Mouse (Mus musculus) gastrocnemius, postnatal 10 days (tissue): ENCODE results near the gene Max. TPM values are rescaled to one million over a fixed set of nuclear protein-coding genes. Genes with fewer than 3 reads are reported as not detected.

ENCODE experiments used
- DNase-seq: peaks from one replicate; pipeline ENCODE4 v3.0.0; 2021; ENCODE audit warnings: mixed read lengths
- total RNA-seq, 2 experiments: library from RNA; stranded (reverse); gene quantifications; 2 replicates each; pipeline ENCODE4 v1.2.3; 2021

Gene Max
- total RNA-seq, 2 experiments from 2014 or later = 41.8 to 43.1 TPM

DNA sequence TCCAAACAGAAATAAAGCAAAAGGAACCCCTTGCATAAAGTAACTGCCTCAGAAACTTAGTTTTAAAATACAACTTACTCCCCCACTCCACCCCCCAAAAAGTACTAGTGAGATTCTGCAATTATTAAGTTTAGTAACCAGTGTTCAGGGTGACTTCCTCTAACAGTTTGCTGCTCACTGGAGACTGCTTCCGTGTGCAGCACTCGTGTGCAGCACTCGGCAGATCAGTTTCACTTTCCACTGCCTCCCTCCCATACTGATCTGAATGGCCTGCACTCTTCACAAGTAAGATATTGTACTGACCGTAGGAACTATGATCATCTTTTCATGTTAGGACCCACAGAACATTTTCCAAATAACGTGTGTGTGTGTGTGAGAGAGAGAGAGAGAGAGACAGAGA, 4.3 kb downstream of the Max start:
- DNase-seq = no peak

DNA sequence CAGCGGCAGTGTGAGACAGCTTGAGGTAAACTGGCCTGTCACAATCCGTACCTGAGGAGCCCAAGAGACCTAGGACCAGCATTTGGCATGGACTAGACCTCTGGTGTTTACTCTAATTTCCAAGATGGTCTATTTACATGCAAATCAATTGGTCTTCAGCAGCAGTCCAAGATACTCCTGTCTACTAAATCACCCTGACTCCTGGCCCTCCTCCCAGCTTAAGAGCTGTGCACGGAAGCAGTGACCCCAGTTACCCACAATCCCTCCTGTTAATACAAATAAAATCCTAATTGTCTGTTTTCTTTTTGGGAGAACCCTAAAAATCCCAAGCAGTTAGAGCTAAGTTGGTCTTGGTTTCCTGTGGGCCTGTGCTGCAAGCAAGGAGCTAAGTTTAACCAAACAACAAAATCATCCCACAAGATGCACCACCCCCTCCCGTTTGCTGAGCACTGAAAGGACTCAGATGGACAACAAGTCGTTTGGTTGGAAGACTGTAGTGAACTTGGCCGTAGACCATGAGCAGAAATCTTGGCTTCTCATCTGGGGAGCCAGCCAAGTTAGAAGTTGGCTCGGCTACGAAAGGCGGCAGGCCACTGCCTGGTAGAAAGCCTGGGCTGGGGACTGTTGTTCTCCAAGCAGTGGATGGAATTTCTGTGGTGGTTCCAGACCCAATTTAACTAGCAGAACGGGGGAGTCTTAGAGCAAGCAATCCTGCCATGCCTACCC, 7.1 kb downstream of the Max start:
- DNase-seq = peak; percentile 79

DNA sequence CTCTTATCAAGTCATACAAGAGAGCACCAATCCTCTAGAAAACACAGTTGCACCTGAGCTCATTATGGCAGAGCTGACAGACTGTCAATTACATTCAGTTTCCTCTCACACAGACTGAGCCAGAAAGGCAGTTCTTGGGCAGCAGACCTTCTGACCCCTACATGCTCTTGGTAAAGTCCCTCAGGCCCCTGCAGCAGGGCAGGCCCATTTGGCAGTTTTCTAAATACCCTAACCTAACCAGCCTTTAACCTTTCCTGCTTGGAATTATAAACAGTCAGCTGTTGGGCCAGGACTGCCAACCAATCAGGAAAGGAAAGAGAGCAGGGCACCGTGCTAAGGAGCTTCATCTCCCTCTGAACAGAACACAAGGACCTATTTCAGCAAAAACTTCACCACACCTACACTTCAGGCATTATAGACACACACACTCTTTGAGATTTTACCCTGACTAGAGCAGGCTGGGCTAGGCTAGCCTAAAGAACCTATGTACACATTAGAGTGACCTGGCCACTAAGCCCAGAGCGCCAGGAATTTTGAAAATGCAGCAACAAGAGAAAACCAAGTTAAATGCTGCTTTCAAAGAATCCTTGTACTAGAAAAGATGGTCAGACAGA, 8.1 kb downstream of the Max start:
- no peak for DNase-seq

DNA sequence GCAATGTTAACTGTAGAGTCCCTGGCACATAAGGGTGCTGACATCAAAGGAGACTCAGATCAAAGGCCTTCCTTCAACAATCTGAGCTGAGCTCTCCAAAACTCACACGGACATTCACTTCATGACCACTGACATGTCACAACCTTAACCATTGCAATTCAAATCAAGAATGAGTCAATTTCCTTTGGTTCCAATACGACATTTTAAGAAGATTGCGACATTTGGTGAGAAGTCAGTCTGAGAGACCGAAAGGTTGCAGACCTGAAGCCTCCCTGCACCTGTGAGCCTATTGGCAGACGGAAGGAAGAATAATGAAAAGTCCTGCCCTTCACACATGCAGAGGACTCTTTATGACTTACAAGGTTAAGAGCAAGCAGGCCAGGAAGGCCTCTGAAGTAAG, 11.7 kb downstream of the Max start:
- DNase-seq = no peak

DNA sequence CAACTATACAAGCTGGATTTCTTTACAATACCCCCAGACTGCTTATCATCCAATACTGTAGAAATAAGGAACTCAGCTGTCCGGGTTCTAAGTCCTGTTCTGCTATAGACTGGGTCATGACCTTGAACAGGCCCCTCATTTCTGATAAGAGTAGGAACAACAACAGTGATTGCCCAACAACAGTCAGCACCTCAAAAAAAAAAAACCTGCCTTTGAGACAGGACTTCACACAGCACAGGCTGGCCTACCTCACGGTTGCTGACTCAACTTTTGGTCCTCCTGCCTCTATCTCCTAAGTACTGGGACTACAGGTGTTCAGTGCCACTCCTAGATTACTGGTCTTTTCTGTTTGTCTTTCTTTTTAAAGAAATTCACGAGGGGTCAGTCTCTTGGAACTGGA, 13.2 kb downstream of the Max start:
- no peak for DNase-seq

DNA sequence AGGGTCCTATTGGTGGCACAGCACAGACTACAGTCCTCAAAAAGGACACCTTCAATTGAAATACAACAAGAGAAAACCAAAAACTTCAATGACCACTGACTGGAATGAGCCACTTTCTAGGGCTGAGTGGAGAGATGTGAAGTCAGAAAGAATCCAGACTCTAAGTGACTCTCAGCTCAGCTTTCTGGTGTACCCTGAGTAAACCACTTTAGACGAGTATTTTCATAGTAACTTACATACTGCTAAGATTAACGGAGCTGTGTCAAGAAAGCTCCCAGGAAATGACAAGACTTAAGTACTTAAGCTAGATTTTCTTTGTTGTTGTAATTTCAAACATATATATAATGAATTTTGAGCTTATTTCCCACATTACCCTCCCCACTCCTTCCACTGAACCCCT, 13.8 kb downstream of the Max start:
- DNase-seq = no peak

DNA sequence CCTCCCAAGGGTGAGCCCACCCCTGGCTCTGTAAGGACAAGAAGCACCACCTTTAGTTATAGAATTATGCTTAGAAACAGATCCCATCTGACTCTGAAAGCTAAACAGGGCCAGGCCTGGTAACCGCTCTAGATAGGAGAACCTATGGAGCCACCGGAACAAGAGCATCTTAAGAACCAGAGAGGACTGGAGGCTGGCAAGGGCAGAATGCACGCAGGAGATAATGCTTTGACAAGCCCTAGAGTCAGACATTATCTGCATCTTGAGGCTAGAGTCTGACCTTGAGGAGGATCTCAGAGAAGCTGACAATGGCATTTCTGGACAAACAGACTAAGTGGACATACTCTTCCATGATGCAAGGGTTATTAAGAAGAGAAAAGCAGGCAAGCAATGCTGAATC, 14.5 kb downstream of the Max start:
- DNase-seq = no peak

DNA sequence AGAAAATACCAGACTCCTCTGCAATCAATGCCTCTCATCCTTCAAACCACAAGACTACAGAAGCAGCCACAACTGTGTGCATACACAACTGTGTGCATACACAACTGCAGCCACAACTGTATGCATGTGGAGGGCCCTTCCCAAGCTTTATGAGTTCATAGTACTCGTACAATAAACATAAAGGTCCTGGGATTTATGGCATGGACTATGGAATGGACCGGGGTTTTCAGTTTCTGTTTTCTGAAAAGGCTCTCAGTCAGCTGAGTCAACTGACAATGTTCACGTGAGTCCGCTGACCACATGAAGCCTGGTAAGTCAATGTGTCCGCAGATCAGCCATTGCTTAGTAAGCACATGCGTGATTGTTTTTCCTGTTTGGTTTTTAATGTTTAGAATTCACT, 18.5 kb downstream of the Max start:
- DNase-seq = no peak

DNA sequence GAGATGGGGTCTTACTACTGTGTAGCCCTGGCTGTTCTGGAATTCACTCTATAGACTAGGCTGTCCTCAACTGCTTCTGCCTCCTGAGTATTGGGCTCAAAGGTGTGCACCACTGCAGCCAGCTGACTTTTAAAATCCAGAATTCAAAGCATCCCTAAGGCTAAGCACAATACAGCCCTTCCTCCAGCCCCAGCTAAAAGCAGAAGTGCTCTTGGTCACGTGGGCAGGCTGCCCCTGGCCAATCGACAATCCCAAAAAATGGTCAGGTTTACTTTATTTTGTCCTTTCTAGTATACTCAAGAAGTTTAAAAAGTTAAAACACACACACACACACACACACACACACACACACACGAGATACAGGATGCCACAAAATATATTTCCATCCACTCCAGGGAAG, 19.0 kb downstream of the Max start:
- no peak for DNase-seq

DNA sequence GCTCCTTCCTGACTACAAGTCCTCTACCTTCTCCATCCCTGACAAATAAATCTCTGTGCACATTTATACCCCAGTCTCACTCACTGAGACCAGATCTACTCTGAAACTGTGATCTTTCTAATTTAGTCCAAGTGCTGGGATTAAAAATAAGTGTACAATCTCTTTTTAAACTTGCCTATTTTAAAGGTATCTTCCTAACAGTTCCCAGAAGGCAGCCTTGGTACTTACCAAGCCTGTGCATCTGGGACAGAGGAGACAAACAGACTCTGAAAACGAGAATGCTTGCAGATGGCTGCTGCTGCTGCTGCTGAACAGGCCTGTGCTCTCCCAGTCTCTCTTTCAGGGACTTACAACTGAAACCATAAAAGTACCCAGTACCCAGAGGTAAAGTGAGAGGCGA, 19.5 kb downstream of the Max start:
- no peak for DNase-seq

DNA sequence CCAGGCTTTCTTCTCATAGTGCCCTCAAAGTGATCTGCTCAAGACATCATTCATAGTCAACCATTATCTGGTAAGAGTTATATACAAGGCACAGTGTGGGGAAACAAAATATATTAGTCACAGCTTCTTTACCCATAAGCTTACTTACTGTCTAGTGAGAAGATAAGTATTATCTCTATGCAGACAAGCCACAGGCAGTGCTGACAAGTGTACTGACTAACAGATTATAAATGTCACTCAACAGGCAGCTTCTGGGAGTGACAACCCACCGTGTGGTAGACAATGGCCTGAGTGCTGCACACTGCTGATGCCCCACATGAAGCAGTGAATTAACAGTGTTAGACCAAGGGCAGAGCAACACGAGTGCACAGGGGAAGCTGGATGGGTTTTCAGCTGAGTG, 20.5 kb downstream of the Max start:
- DNase-seq = no peak

DNA sequence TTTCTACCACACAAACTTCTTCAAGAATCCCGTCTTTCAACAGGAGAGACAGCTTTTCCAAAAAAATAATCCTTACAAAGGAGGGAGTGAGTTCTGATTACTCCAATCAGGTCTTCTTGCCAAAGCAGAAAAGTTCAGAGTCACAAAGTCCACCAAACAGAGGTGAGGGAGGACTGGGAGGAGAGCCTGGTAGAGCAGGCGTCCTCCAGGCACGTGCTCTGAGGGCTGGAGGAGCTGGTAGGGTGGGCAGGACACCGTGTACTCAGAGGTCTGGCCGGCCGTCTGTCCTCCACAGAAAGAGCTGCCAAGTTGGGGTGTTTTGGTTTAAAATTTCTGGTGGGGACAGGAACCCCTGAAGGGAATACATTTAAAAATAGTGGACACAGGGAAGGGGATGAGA, 24.0 kb downstream of the Max start:
- DNase-seq = no peak

DNA sequence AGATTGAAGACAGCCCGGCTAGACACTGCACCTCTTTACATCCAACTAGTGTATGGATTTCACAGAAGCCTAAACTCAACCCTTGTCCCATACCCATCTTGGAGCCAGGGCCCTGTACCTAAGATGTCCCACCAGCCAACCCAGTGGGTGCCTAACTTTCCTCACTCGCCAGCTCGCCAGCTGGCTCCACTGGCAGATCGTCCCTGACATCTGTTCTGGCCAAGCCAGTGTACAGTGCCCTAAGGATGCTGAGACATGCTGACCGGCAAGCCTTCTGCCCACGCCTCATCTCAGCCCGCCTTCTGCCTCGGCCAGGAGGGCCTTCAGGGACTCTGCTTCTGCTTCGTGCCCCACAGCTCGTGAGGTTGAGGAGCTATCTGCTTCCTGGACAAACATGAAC, 25.8 kb downstream of the Max start:
- no peak for DNase-seq

DNA sequence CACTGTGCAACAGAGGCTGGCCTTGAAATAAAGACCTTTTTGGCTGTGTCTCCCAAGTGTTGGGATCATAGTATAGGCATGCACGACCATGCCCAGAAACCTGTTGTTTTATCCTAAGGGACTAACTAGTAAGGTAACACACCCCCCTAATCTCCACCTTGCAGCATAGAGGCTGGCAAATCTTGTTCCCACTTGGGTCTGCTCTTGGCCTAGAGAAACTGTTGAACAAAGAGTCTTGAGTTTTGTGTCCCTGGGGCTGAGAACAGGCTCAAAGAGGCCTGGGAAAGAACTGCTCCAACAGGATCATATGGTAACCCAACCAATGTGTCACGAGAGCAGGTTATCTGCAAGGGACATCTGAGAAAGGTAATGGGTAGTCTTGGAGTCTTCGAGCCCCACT, 27.6 kb downstream of the Max start:
- DNase-seq = no peak

DNA sequence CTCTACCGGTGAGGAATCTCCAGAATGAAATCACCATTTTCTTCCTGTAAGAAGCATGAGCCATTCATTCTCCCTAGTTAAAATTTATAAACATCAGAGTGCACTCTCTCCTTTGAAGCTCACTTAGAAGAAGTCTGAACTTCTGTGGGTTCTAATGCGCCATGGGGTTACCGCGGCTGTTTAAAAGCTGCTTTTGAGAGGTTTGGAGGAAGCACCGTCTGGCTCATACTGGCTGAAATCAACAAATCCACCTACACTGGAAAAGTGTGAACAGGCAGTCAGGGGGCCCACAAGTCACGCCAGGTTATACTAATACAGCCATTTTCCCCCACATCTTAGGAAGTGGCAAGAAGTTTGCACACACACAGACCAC, 29.3 kb downstream of the Max start:
- no peak for DNase-seq

DNA sequence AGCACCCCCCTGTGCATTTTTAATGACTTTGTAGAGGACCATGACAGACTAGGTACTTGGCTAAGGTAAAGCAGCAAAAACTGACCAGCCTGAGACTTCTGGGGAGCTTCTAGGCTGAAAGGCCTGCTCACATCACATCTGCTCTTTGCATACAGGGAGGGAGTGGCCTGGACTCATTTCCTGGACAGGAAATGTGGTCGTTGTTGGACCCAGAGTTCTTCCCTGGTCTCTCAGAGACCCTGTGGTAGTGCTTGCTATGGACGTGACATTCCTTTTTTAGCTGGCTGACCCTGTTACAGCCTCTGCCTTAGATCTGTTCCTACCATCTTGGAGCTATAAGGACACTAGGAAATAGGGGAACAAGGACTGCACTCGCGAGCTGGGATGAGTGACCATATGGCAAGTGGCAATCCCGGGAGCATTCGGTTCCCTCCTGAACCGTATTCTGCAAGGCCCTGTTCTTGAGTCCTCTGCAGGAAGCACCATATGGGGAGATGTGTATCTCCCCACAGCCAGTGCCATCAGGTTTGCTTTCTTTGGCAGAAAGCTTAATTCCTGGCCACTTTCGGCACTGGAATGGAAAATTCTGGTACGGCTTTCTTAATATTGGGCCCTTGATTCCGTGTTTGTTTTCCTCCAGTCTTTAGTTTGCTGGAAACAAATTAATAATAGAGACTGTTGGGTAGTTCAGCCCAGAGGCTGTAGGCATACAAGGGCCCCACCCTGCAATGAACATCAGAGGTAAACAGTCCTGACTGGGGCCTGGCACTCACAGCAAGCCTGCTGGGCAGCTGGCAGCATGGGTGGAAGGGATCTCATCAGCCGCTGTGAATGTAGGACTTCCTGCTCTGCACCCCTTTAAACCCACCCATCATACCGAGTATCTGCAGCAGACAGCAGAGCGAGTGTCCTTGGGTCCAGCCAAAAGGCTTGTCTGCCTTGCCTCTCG, 30.0 kb downstream of the Max start:
- no peak for DNase-seq

DNA sequence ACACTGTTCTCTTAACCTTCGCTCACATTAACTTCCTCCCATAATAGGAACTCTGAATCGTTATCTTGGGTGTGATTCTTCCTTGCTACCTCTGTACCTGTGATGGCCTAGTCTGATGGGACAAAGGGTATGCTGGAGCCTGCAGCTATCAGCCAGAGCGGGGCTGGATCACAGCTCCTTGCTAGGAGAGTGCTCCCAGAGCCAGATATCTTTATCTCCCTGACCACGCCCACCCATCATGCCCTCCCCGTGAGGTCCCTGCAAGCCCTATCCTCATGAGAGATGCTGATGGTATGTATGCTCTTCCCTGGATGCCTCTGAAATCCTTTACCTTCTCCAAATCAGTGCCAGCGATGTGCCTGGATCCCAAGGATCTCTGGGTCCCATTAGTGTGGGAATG, 31.8 kb downstream of the Max start:
- DNase-seq = no peak

DNA sequence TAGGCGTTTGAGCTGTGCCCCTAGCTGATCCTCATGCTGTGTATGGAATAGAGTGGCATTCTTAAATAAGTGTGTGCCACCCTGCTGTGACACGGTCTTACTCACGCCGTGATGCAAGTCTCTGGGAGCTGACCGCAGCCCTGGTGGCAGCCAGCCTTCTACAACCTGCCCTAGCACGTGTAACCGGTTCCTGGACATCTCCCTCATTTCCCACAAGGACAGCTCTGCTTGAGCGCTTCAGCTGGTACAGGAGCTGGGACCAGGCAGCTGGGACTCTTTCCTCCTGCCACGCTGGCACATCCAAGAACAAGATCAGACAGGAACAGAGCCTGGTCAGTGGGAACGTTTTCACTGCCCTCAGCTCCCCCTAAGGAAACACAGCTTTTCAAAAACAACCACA, 34.5 kb downstream of the Max start:
- DNase-seq = no peak

DNA sequence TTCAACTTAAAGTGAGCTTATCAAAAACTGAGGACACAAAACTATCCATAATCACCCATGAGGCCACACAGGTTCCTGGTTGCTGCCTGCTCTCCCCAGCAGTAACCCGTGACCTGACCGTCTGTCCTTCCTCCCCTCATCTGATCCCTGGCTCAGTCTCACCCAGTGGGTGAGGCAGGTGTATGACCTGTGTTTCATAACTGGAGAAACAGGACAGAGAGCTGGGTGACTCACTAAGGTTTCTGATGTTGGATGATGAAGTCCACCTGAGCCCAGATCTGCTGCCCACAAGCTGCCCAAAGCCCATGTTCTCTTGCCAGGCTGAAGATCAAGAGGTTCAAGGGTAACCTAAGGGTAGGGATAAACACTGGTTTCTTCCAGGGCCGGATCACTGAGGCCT, 35.0 kb downstream of the Max start:
- DNase-seq = no peak

DNA sequence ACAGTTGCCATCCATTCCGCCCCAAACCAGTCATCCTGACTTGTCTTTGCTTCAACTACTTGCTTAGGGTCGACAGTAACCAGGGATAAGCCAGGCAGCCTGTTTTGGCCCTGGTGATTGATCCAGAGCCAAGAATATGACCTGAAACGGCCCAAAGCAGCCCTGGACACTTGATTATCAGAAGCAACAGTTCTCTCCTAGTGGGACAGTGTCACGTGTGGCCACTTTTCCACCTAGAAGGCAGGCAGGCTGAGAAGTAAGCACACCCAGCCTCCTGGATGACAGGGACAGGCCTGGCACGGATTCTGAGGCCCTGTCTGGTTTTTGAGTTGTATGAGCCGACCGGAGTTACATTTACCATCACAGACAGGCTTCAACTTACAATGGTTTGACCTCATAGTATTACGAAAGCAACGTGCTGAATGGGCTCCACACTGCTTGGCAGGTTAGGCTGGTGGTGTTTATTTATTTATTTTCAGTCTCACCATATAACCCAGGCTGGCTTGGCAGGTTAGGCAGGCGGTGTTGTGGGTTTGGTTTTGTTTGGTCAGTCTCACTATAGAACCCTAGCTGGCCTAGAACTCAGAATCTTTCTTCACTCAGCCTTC, 35.6 kb downstream of the Max start:
- no peak for DNase-seq

DNA sequence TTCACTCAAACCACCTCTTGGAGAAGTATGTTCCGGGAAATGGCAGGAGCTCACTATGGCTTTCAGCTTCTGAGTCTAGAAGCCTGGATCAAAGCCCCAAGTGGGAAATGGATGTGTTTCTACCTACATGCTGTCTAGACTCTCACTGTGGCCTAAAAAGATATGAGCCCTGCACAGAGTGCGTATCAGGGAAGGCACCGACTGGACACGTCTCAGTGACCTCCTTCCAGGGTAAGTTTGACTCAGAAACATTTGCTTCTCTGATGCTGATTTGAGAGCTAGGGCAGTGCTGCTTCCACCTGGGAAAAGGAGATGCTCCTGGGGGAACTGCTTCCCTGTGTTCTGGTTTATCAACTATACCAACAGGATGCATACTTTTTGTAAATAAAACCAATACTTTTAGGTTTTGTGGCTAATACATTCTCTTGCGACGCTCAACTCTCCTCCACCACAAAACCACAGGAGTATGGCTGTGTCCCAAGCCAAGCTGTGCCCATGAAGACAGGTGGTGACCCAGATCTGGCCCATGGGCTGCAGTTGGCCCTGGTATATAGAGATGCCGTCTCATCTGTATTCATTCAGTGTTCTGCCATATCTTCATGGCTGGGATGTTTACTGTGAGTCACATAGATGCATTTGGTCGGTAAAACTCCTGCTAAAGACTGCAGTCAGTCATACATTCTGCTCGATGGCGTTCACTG, 36.9 kb downstream of the Max start:
- no peak for DNase-seq

DNA sequence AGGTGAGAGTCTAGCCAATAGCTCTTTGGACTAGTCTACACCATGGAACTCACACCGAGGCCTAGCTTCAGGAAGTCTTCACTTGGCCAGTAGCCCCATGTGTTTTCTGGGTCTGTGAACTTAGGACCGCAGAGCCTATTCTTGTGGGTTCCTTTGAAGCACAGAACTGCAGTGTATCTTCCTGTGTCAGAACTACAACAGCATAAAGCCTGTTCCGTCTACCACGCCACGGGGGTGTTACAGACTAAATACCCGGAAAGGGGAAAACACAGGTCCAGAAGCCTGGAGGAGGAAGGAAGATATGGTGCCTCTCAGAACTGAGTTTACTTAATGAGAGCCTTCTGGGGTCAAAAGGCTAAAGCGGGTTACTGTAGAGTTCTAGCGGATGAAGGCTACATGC, 38.9 kb downstream of the Max start:
- DNase-seq = no peak
